Mouse (Mus musculus) heart, embryonic 10.5 days (tissue): Measurements from ENCODE around the gene Zrsr2. TPM values are rescaled to one million over a fixed set of nuclear protein-coding genes. Genes with fewer than 3 reads are reported as not detected.

Experiments
- DNase-seq: peaks from one replicate; pipeline ENCODE4 v3.0.0-alpha.2; 2017; ENCODE audit warnings: low spot score
- H3K27ac ChIP-seq: fragments of 300-500 bp; sonication (generic); 2 replicates; pipeline ENCODE4 v1.5.1; 2016; ENCODE audit warnings: mild to moderate bottlenecking
- H3K27me3 ChIP-seq: fragments of 300-500 bp; sonication (generic); 2 replicates; pipeline ENCODE4 v1.6.1; 2016; ENCODE audit warnings: mild to moderate bottlenecking; ENCODE audit not compliant: poor library complexity, insufficient read depth, severe bottlenecking
- H3K36me3 ChIP-seq: fragments of 300-500 bp; sonication (generic); 2 replicates; pipeline ENCODE4 v1.6.1; 2016; ENCODE audit warnings: mild to moderate bottlenecking, moderate library complexity
- H3K4me1 ChIP-seq: fragments of 300-500 bp; sonication (generic); 2 replicates; pipeline ENCODE4 v1.6.1; 2016; ENCODE audit warnings: mild to moderate bottlenecking
- H3K4me3 ChIP-seq: fragments of 300-500 bp; sonication (generic); 2 replicates; pipeline ENCODE4 v1.5.1; 2016; ENCODE audit warnings: mild to moderate bottlenecking, moderate library complexity
- H3K9me3 ChIP-seq: fragments of 300-500 bp; sonication (generic); 2 replicates; pipeline ENCODE4 v1.6.1; 2016; ENCODE audit warnings: mild to moderate bottlenecking, moderate library complexity
- WGBS: fragments of 180-500 bp; shearing (Covaris S2); methylation state at CpG from one replicate; pipeline ENCODE4 v1.1.7; 2016; 5-methylcytosine and 5-hydroxymethylcytosine counted together
- polyA plus RNA-seq: library from polyadenylated mRNA; unstranded; fragments of >200 nt; fragmentation: Nextera tagmentation; extraction: Ambion mirVana; gene quantifications from 2 replicates; pipeline ENCODE4 v1.2.1, GENCODE M21; 2016

Zrsr2 gene
- 36.6 and 53.0 TPM in 2 replicates for polyA plus RNA-seq

GRCm38 (mm10) chrX:163958467-163958875, at the start of gene Zrsr2:
Zrsr2 (minus strand) TSS chrX:163958661.
- Histone ChIP-seq H3K36me3 (peaks cover 17% of the 10 kb centered on the region), H3K9me3 (no peaks in the 10 kb centered on the region), H3K27me3 (no peaks in the 10 kb centered on the region), H3K4me3 (peak within 1 kb of the TSS; percentile 72), H3K4me1 (no peaks in the 10 kb centered on the region), H3K27ac (peak within 1 kb of the TSS; percentile 96)
- WGBS, result 11% methylated on average over 27 of the region's 29 CpGs
- peak; percentile 93 for DNase-seq

DNA sequence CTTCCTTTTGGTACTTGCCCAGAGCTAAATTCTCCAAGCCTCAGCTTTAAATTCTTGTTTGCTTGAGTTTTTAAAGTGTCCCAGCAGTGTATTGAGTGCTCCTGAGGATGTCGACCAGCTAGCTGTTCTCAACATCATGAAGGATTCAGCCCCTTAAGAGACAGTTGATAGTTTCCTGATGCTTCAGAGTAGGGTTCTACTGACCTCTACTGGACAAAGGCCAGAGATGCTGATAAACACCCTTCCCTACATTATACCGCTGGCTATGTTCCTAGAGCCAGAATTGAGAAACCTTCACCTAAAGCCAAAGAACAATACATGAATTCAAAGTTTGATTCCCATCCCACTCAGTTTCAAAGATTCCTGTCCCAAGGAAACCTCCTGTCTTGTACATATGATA, 46.3 kb upstream of the Zrsr2 start:
- 34% methylated on average over 2 of the region's 2 CpGs for WGBS
- Histone ChIP-seq H3K27me3 (peaks cover 4% of the 10 kb centered on the region; the same call in 1 of the 2 replicates), H3K4me3 (no peak overlapping the region), H3K4me1 (no peaks in the 10 kb centered on the region), H3K36me3 (no peaks in the 10 kb centered on the region), H3K9me3 (no peaks in the 10 kb centered on the region), H3K27ac (no peak overlapping the region)
- DNase-seq, result no peak

DNA sequence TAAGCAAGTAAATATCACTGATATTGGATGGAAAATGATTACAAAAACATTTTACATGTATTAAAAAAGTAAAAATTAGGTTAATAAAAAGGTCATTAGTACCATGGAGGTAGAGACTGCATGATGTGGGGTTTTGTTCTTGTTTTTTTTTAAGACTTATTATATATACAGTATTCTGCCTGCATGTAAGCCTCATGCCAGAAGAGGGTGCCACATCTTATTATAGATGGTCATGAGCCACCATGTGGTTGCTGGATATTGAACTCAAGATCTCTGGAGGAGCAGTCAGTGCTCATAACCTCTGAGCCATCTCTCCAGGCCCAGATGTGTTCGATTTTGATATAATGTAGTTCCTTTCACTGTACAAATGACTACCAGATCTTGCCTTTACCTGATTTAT, 41.4 kb upstream of the Zrsr2 start:
- Histone ChIP-seq H3K9me3 (no peaks in the 10 kb centered on the region), H3K27me3 (no peaks in the 10 kb centered on the region; the same call in 1 of the 2 replicates), H3K4me1 (no peaks in the 10 kb centered on the region), H3K4me3 (no peak overlapping the region), H3K36me3 (no peaks in the 10 kb centered on the region), H3K27ac (no peak overlapping the region)
- WGBS, result 71% methylated on average over 1 of the region's 1 CpGs
- DNase-seq, result no peak

GRCm38 (mm10) chrX:163996754-163997153, 38.3 kb upstream of the Zrsr2 start:
- no peaks in the 10 kb centered on the region for H3K9me3 ChIP-seq
- no peak for DNase-seq
- H3K27ac ChIP-seq, result no peak overlapping the region
- H3K36me3 ChIP-seq, result no peaks in the 10 kb centered on the region
- no peaks in the 10 kb centered on the region for H3K4me1 ChIP-seq
- no peak overlapping the region for H3K4me3 ChIP-seq
- no peaks in the 10 kb centered on the region; the same call in 1 of the 2 replicates for H3K27me3 ChIP-seq
- 82% methylated on average over 3 of the region's 3 CpGs for WGBS

- WGBS, result 71% methylated on average over 3 of the region's 3 CpGs
- Histone ChIP-seq H3K9me3 (no peaks in the 10 kb centered on the region), H3K27me3 (no peaks in the 10 kb centered on the region; the same call in 1 of the 2 replicates), H3K36me3 (no peaks in the 10 kb centered on the region), H3K4me1 (no peaks in the 10 kb centered on the region), H3K27ac (no peak overlapping the region), H3K4me3 (no peak overlapping the region)
- DNase-seq, result no peak
Observed at GRCm38 (mm10) chrX:163987718-163988374, 29.4 kb upstream of the Zrsr2 start.

GRCm38 (mm10) chrX:163982129-163982528, 23.7 kb upstream of the Zrsr2 start:
- Histone ChIP-seq H3K4me1 (no peaks in the 10 kb centered on the region), H3K27me3 (no peaks in the 10 kb centered on the region; the same call in 1 of the 2 replicates), H3K36me3 (no peaks in the 10 kb centered on the region), H3K4me3 (no peak overlapping the region), H3K9me3 (no peaks in the 10 kb centered on the region), H3K27ac (no peak overlapping the region)
- 83% methylated on average over 6 of the region's 6 CpGs for WGBS
- DNase-seq, result no peak

DNA sequence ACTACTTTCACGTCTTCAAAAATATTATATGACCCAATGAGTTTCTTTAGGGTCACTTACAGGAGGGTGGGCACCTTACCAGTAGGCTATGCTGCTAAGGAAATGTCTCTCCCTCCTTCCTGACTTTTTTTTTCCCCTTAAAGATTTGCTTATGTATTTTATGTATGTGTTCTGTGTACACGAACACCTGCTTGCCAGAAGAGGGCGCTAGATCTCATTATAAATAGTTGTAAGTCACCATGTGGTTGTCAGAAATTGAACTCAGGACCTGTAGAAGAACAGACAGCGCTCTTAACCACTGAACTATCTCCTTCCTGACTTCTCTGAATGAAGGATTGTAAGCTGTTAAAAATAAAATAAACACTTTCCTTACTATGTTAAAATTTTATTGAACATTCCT, 23.0 kb upstream of the Zrsr2 start:
- 51% methylated on average over 4 of the region's 4 CpGs for WGBS
- Histone ChIP-seq H3K4me1 (no peaks in the 10 kb centered on the region), H3K9me3 (no peaks in the 10 kb centered on the region), H3K27me3 (no peaks in the 10 kb centered on the region; the same call in 1 of the 2 replicates), H3K27ac (no peak overlapping the region), H3K4me3 (no peak overlapping the region), H3K36me3 (no peaks in the 10 kb centered on the region)
- DNase-seq, result no peak

GRCm38 (mm10) chrX:163981092-163981491, 22.6 kb upstream of the Zrsr2 start:
- Histone ChIP-seq H3K27me3 (no peaks in the 10 kb centered on the region; the same call in 1 of the 2 replicates), H3K9me3 (no peaks in the 10 kb centered on the region), H3K4me3 (no peak overlapping the region), H3K27ac (no peak overlapping the region), H3K4me1 (no peaks in the 10 kb centered on the region), H3K36me3 (no peaks in the 10 kb centered on the region)
- WGBS, result 93% methylated on average over 1 of the region's 1 CpGs
- no peak for DNase-seq

DNA sequence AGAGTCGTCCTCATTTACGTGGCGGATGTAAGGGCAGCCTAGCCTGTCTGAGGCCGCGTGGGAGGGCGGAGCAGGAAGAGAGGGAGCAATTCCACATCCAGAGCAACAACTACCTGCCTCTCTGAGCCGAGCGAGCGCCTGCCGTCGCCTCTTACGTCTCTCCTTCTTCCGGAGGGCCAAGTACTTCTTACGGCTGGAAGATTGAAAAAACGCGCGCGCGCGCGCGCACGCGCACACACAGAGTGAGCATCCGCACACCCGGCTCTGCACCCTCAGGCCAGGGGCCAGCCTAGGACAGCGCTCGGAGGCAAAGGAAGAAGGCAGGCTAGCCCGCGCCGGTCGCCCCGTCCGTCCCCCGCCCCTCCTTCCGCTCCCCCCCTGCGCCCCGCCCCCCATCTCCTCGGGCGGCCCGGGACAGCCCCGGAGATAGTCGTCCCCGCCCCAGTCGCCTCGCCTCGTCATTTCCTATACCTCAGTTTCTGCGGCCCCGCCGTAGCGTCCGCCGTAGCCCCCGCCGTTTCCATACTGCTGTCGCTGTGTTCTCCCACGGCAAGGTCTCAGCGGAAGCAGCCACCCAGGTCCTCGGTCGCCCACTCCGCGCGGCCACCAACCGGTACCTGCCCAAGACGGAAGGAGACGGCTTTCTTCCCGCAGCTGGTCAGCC, 526 bp downstream of the Zrsr2 start:
- WGBS, result 14% methylated on average over 61 of the region's 67 CpGs
- no peaks in the 10 kb centered on the region for H3K27me3 ChIP-seq

GRCm38 (mm10) chrX:163957381-163957780, 1.1 kb downstream of the Zrsr2 start:
- no peaks in the 10 kb centered on the region for H3K4me1 ChIP-seq
- peak overlapping the region; percentile 72 for H3K4me3 ChIP-seq
- H3K9me3 ChIP-seq, result no peaks in the 10 kb centered on the region
- no peak for DNase-seq
- H3K27me3 ChIP-seq, result no peaks in the 10 kb centered on the region
- H3K36me3 ChIP-seq, result peaks cover 22% of the 10 kb centered on the region
- H3K27ac ChIP-seq, result peak overlapping the region; percentile 96; the same call in 1 of the 2 replicates
- WGBS, result 33% methylated on average over 12 of the region's 12 CpGs

More for the DNA sequence above, 526 bp downstream of the Zrsr2 start:
- Histone ChIP-seq H3K4me1 (no peaks in the 10 kb centered on the region), H3K4me3 (peak overlapping the region; percentile 72), H3K27ac (peak overlapping the region; percentile 96), H3K9me3 (no peaks in the 10 kb centered on the region), H3K36me3 (peaks cover 21% of the 10 kb centered on the region)
- DNase-seq, result peak; percentile 85

- 64% methylated on average over 1 of the region's 1 CpGs for WGBS
- DNase-seq, result no peak
Observed at GRCm38 (mm10) chrX:163951618-163952017, 6.8 kb downstream of the Zrsr2 start.

DNA sequence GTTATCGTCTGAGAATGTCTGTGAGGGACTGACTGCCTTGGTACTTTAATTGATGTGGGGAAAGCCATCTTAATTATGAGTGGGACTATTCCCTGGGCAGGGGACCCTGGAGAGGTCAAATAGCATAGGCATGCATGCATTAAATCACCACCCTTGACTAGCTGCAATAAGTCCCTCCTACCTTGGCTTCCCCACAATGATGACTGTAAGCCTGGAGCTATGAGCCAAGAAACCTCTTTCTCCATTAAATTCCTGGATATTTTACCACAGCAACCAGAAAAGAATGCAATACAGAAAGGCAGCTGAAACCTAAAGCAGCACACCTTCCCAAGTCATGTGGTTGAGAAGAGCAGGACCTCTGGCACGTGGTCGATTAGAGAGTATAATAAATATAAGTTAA, 14.1 kb downstream of the Zrsr2 start:
- H3K27me3 ChIP-seq, result no peaks in the 10 kb centered on the region

More at GRCm38 (mm10) chrX:163951618-163952017, 6.8 kb downstream of the Zrsr2 start:
- H3K27me3 ChIP-seq, result no peaks in the 10 kb centered on the region
- H3K4me3 ChIP-seq, result no peak overlapping the region
- no peaks in the 10 kb centered on the region for H3K4me1 ChIP-seq
- no peak overlapping the region for H3K27ac ChIP-seq
- peaks cover 54% of the 10 kb centered on the region for H3K36me3 ChIP-seq
- no peaks in the 10 kb centered on the region for H3K9me3 ChIP-seq

DNA sequence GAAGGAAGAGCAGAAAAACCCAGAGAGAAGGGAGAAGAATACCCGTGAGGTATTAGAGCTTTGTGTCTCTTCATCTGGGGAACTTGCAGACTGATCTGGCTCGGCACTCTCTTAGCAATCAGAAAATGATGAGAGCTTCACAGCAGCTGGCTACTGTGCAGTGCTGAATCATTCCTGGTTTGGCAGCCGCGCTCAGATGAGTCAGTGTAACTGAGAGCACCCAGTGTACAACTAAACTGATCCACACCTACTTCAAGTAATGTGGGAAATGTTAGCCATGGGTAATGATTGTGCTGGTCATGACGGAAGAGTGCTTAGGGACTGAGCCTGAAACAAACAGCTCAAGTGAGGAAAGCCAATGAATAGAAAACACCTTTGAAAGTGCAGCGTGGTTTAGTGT, 19.9 kb downstream of the Zrsr2 start:
- Histone ChIP-seq H3K9me3 (no peaks in the 10 kb centered on the region), H3K36me3 (peaks cover 45% of the 10 kb centered on the region), H3K27me3 (peaks cover 3% of the 10 kb centered on the region; the same call in 1 of the 2 replicates), H3K4me1 (no peaks in the 10 kb centered on the region), H3K4me3 (no peak overlapping the region), H3K27ac (no peak overlapping the region)
- DNase-seq, result no peak
- WGBS, result 84% methylated on average over 6 of the region's 6 CpGs

More for the DNA sequence above, 14.1 kb downstream of the Zrsr2 start:
- peaks cover 54% of the 10 kb centered on the region for H3K36me3 ChIP-seq
- H3K4me3 ChIP-seq, result no peak overlapping the region
- no peaks in the 10 kb centered on the region for H3K9me3 ChIP-seq
- no peaks in the 10 kb centered on the region for H3K4me1 ChIP-seq
- 92% methylated on average over 3 of the region's 3 CpGs for WGBS
- no peak overlapping the region for H3K27ac ChIP-seq
- no peak for DNase-seq
